Mouse (Mus musculus): Measurements from ENCODE around the gene Mob1a.

DNA sequence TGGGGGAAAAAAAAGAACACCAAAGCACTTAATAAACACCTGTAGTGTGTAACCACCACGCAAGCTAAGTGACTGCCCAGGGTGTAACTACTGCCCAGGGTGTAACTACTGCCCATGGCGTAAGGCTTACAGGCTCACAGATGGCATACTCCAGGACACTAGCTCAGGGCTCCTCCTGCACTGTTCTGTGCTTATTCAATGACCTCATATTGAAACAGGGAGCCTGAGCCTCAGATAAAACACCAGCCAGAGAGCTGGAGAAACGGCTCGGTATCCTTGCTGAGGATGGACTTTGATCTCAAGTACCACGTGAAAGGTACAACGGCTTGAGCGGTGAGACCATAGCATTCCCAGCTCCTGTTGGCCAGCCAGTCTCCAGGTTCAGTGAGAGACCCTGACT, 13.8 kb upstream of the Mob1a start:
- TF ChIP-seq CTCF (IDR thresholded peaks at IDR 0.05; ENCODE audit: extremely low read depth, insufficient read length, insufficient replicate concordance, low read depth, low read length) = no peak
- TF ChIP-seq POLR2A (IDR thresholded peaks at IDR 0.05; ENCODE audit: low read depth, low read length) = no peak
